Mouse (Mus musculus) frontal cortex, postnatal 14 days (tissue): ENCODE data around the gene Blvra.
"Not testable (repeated sequence)": the region's sequence is repeated elsewhere in the genome, so short reads cannot be mapped to it uniquely, and the experiment has no call there.

Experiments used
- DNase-seq, 2 experiments: peaks; one replicate each; pipeline ENCODE4 v3.0.0; 2022; ENCODE audit warnings: low spot score in 2 of 2

Blvra gene

DNA sequence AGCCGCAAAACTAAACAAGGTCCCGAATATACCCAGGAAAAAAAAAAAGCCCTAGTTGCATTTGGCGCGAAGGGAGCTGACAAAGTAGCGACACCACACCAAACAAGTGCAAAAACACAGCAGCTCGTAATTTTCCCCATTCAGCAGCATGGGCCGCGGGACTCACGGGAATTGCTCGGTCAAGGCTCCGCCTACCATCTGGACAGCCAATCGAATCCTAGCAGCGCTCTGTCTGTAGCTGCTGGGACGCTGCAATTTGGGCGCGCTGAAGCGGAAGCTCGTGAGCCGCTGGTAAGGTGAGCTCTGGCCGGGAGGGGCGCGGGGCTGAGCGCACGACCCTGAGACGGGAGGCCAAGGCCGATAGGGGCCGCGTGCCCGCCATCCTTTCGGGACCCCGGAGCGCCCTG is at the start of gene Blvra:
Blvra (plus strand) TSS at position 231 of the 407 bp plus-strand sequence.
- peak; percentile 71 to 82 for DNase-seq

DNA sequence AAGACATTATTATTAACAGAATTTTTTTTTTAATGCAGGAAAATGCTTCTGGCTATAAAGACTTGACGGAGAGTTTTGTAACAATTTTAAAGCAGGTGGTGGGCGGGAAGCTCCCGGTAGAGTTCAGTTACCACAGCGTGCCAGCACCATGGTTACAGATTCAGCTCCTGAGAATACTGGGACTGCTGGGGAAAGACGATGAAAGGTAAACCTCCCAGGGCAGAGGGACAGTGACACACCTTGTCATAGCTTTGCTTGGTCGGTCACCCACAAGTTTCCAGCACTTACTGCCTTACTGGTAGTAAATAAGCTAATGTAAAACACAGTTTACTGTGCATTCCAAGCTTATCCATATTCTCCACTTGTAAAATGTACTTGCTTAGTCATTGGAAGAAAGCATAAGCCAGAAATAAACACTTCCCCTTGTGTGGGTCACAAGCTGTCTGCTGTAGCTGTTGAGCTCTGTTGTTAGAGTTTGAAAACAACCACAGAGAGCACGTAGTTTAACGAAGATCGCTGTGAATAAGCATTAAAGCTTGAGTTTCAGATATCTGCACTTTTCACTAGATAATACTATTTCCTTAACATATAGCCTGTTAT is 35.4 kb upstream of the Blvra start:
- peak; percentile 23 to 24 for DNase-seq

DNA sequence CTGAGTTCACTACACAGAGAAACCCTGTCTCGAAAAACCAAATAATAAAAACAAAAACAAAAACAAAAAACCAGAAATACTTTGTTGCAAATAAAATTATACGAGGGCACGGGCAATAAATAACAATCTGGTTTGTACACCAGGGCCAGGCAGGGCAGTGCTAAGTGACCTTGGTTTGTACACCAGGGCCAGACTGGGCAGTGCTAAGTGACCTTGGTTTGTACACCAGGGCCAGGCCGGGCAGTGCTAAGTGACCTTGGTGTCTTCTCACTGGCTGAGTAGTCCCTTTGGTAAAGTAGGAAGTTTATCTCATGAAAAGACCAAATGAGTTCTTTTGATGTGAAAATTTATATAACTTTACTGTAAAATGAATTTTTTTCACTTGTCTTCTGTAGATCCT is 33.2 kb upstream of the Blvra start:
- DNase-seq, result no peak

DNA sequence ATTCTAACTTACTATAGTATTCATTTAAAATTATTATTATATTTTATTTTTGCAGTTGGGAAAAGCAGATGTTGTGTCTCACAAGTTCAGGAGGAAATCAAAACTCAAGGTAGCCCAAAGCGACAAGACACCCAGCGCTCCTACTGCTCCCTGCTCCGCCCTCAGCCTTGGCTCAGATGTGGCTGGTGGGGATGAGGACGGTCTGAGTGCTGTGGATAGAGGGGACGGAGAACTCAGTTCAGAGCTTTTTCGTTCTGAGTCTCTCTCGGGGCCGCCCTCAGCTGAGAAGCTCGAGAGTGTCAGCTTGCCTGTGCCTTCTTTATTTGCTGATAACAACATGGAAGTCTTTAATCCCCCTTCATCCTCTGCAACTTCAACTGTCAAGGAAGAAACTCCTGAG is 9.0 kb upstream of the Blvra start:
- no peak for DNase-seq

DNA sequence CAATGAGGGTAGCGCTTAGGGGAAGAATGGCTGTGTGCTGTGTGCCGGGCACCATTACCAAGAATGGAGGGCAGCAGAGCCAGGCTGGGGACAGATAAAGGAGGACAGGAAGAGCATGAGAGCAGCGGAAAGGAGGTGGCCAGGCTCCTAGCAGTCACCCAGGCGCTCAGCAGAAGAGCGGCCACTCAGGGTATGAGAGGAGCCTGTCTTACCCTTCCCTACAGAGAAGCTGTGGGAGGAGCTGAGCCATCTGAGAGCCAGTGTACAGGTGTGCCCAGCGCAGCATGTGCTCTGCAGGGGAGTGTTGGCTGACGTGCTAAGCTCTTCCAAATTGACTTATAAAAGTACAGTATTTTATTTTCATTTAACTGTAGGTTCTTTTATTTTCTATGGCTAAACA is 1.7 kb upstream of the Blvra start:
- no peak for DNase-seq

DNA sequence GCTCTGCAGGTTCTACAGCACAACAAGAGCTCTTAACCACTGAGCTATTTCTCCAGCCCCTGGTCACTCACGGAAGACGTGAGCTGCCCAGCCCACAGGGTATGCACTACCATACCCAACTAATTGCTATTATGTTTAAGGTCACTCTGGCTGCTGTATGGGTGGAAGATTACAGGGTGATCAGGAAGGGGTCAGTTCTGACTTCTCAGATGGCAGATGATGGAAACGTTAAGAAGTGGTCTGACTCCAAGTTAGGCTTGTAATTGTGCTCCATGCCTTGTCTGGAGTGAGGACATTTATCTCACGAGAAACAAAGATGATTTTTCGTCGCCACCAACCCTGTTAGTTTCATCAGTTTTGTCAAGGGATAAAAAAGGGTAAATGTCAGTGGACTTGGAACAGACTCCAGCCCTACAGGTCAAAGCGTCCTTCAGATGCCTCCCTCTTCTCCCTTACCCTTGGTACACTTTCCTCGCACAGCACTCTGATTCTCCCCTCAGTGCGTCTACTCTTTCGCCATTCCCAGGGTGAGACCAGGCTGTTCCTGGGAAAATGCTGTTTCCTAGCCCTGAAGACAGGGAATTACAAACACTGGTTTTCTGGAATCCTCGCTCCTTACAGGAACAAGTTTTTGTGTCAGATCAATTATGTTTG is 557 bp upstream of the Blvra start:
- DNase-seq, result no peak

DNA sequence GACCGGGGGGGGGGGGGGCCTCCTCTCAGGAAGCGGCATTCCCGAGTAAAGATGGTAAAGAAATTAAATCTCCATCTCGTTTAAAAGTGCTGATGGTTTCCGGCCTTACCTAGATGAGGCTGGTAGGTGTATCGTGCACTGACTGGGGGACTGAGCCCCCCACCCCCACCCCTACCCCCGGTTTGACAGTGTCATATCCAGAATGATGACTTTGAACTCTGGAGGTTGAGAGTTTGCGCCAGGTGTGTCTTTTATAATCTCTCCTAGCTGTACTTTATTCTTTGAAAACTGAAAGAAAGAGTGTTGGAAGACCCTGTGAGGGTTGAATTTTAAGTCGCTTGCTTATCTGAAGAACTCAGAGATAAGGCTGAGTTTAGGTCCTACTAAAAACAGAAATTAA is 414 bp downstream of the Blvra start:
- no peak for DNase-seq

DNA sequence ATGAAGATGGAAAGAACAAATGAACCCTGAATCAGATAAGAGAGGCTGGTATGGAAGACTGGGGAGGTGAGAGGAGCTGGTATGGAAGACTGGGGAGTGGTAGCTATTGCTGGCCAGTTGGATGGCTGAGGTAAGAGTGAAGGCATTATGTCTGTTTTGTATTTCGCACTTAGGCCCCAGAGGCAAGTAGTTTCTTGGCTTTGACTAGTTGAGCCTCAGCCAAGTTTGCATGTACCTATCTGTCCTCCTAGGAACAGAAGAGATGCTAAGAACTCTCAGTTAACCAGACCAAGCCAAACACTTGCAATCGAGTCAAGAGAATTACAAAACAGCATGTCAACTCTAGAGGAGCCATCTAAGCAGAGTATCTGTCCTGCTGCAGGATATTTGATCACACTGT is 3.7 kb downstream of the Blvra start:
- no peak for DNase-seq

DNA sequence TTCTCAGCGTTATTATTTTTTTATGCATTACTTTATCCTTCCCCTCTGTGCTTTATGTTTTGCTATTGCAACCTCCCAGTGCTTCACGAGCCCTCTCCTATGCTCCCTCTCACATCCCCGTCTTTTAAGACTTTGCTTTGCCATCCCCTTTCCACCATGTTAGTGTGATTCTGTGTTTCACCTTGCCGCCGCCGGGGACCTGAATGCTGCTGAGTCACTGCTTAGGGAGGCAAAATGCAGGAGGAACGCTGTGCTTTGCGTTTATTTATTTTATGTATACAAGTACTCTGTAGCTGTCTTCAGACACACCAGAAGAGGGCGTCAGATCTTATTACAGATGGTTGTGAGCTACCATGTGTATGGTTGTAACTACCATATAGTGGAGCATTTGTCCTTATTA is 7.1 kb downstream of the Blvra start:
- no peak for DNase-seq

DNA sequence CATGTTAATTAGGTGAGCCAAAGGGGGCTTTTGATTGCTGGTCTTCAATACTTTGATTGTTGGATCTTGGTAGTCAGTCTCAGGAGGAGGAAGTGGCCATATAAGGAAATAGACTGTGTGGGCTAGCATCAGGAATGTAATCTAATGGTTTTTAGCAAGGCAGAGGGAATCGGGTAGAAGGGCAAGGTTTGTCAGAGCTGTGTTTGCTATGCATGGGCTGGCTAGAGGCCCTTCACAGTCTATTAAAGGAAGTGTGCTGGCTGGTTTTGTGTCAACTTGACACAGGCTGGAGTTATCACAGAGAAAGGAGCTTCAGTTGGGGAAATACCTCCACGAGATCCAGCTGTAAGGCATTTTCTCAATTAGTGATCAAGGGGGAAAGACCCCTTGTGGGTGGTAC is 8.6 kb downstream of the Blvra start:
- not testable (repeated sequence) for DNase-seq

DNA sequence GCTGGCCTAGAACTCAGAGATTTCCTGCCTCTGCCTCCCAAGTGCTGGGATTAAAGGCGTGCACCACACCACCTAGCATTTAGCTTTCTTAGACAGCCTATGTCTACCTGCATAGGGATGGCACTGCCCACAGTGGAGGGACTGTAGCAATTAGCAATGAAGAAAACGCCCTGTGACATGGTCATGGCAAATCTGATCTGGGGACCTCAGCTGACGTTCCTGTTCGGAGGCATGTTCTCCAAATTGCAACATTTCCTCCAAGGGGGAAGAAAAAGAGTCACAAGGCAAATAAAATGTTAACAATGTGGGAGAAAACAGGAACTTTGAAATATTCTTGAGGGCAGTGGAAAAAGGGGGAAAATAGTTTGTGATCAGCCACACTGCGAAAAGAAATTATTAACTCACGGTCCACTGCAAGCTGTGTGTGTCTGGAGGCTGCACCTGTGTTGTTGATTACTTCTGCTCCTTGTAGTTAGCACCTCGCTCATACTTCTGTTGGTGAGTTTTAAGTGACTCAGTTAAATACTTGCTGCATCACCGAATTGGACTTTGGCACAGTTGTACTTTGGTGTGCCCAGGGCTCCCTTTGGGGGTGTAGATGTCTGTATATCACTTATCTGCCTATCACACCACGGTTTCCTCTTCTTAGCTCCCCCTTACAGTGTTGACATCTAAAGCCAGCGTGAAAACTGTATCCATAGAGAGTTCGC is 9.6 kb downstream of the Blvra start:
- DNase-seq, result no peak

DNA sequence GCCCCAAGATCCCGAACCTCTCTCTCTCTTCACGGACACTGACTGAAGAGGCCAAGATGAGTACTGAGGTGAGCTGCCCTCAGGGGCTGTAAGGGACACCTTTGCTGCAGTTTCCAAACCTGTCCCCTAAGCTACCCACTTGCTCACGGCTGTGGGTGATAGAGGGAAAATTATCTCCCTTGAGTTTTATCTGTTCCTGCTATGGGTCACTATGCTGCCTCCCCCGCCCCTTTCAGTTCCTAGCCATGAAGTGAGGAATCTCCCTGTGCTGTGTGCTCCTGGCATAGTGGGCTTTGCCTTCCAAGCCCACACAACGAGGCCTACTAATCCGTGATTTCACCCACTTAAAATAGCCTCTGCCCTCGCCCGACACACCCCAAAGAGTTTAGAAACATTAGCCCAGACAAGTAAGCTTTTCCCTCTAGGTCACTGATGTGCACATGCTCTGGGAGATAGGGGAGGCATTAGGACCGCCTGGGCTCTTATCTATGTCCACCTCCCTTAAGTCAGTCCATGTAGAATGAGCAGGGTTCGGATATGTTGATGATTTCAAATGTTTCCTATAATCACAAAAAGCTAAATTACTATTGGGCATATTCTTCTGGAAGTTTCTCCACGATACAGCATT is 10.2 kb downstream of the Blvra start:
- no peak for DNase-seq

DNA sequence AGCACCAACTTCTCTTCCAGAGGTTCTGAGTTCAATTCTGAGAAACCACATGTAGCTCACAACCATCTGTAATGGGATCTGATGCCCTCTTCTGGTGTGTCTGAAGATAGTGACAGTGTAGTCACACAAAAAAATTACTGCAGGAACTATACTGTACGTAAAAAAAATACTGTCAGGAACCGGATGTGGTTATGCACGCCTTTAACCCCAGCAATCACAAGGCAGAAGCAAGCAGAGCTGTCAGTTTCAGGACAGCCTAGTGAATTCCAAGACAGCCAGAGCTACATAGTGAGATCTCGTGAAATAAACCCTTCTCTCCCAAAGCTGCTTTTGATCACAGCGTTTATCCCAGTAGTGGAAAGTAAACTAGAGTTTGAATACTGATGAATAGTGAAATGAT is 15.8 kb downstream of the Blvra start:
- no peak for DNase-seq

DNA sequence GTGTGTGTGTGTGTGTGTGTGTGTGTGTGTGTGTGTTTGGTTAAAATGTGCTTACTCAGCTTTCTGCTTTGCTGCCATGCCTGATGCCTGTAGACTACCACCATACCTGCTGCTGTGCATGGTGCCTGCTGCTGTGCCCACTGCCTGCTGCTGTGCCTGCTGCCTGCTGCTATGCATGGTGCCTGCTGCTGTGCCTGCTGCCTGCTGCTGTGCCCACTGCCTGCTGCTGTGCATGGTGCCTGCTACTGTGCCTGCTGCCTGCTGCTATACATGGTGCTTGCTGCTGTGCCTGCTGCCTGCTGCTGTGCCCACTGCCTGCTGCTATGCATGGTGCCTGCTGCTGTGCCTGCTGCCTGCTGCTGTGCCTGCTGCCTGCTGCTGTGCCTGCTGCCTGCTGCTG is 19.7 kb downstream of the Blvra start:
- DNase-seq, result not testable (repeated sequence)

DNA sequence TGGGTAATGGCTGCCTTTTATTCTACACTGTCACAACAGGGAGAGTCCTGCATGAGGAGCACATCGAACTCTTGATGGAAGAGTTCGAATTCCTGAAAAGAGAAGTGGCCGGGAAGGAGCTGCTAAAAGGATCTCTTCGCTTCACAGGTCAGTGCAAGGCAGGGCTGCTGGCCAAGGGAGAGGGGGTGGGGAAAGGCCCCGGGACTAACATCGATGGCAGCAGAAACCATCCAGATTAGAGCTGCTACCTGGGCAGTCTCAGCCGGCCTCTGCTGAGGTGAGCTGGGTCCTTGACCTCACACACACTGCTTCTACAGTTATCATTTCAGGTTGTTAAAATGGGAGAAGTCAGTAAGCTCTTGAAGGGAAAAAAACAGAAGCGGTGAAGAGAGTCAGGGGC is 21.5 kb downstream of the Blvra start:
- DNase-seq, result no peak

DNA sequence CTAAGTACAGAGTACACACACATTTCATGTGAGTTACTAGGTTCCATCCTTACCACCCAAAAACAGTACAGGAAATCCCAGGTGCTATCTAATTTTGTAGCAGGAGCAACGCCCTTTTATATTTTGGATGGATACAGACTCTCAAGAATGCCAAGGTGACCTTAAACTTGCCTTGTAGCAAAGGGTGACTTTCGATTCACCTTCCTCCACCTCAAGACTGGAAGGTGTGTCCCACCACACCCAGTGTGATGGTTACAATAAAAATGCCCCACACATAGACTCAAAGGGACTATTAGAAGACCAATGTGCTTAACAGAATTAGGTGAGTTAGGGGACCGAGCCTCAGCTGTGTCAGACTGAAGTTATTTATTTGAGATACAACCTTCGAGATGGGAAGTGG is 38.5 kb downstream of the Blvra start:
- DNase-seq, result no peak

DNA sequence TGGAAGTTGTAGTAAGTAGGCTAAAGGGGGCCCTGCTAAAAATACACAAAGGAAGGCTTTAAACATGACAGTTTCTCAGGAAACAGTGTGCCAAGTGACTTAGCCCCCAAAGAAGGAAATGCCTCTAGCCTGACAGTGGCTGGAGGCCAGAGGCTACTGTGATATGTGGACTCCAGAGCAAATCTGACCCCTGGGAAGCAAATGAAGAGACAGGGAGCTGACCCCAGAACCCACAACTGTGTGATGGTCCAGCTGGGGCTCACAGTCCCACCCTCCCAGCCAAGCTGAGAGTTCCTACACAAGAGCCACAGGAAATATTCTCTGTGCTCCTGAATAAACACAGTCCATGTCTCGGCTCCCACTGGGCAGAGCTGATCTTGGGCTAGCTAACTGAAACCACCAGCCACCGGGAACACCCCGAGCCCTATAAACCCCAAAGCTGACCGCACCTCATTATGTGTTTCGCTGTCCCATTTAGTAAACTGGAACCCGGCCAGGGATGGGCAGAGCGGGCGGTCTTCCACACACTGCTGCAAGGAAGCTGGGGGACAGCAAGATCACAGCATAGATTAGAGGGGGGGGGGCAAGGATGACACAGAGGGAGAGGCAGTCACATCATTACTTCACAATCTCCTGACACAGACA is 51.2 kb downstream of the Blvra start:
- no peak for DNase-seq

DNA sequence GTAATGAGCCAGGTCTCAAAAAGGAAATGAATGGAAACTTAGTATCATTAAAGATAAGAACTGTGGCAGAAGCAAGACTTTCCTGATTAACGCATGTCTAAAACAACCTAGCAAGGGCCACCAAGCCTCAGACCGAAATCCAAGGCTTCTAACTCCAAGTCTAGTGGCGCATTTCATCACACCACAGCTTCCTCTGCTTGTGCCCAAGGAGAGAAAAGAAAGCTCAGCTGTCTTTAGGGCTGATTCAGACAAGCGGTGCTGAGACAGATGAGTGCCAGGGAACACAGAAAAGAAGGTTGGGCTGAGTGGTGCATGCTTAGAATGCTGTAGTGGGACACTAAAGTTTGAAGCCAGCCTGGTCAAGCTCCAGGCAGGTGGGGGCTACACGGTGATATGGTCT is 58.5 kb downstream of the Blvra start:
- DNase-seq, result no peak

DNA sequence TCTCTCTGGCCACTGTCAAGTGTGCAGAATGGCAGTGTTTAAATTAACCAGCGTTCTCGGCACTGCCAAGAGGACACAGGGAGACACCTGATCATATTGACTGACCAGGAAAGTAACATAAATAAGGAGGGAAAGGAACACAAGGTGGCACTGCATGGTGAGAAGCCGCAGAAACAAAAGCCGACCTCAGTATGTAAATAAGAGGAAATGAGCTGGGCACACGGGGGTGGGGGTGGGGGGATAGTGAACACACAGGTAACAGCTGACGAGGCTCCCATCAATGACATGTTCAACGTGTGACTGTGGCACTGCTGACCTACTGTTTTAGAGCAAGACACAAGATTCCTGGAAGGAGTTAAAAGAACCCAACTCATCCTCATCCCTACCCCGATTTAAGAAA is 60.9 kb downstream of the Blvra start:
- DNase-seq, result no peak

DNA sequence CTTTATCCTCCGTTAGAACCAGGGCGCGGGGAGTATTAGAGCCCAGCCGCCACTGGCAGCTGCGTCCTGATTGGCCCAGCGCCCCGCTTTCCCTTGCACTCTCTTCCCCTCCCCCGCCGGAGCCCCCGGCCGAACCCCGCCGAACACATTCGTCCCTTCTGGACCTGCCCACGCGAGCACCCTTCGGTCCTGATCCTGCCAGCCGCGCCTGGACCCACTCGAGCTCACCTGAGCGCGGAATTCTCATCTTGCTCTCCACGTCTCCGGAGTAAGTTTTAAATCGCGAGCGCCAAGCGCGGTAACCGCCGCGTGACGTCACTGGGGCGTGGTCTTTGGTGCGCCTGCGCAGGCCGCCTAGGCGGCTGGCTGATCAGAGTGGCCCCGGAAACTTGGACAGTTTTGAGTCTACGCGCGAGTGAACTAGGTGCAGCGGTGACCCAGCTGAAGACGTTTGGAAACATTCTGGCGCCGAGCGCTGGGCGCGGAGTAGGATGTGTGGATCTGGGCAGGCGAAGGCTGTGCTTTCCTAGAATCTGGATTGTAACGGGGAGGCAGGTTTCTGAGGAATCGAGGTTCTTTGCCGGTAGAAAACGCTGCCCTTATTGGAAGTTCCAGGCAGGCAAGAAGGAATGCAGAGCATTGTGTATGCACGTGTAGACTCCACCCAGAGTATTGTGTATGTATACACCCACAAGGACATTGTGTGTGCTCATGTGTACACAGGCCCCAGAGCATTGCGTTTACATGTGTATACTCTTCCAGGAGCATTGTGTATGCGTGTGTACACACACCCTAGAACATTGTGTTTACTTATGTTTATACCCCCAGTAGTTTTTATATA is 63.4 kb downstream of the Blvra start, which contains the start of gene Ncaph:
Ncaph (minus strand) TSS at position 334 of the 841 bp plus-strand sequence.
- DNase-seq, result peak; percentile 73 to 90

DNA sequence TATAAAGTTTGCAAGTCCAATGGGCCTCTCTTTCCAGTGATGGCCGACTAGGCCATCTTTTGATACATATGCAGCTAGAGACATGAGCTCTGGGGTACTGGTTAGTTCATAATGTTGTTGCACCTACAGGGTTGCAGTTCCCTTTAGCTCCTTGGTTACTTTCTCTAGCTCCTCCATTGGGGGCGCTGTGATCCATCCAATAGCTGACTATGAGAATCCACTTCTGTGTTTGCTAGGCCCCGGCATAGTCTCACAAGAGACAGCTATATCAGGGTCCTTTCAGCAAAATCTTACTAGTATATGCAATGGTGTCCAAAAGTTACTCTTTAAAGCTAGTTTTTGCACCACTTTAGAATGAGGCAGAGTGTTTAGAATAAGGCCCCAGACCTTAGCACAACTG is 64.8 kb downstream of the Blvra start:
- DNase-seq, result not testable (repeated sequence)
